Mouse (Mus musculus) myocyte (in vitro differentiated cells): ENCODE results near the gene Crebbp.

Source experiments
- CEBPB ChIP-seq: IDR thresholded peaks from 2 replicates; pipeline ENCODE4 v1.6.1; 2011; ENCODE audit warnings: mild to moderate bottlenecking, moderate library complexity; ENCODE audit not compliant: poor library complexity, insufficient read depth, severe bottlenecking
- E2F4 ChIP-seq: IDR thresholded peaks from one replicate; pipeline ENCODE4 v1.6.1; 2011; ENCODE audit warnings: mild to moderate bottlenecking, control low read depth, moderate library complexity; ENCODE audit not compliant: insufficient read depth
- MAX ChIP-seq: IDR thresholded peaks from one replicate; pipeline ENCODE4 v1.6.1; 2011; ENCODE audit warnings: low read depth, mild to moderate bottlenecking, control low read depth
- MYOD1 ChIP-seq, 3 experiments: IDR thresholded peaks; one replicate each; pipeline ENCODE4 v1.6.1; 2011; ENCODE audit warnings: control low read depth in 2 of 3, low read depth in 2 of 3, mild to moderate bottlenecking in 2 of 3, moderate library complexity in 1 of 3; ENCODE audit not compliant: insufficient read length in 2 of 3, control insufficient read depth in 1 of 3
- MYOG ChIP-seq, 3 experiments: IDR thresholded peaks; one replicate each; pipeline ENCODE4 v1.6.1; 2011; ENCODE audit warnings: control low read depth in 2 of 3, low read depth in 2 of 3, mild to moderate bottlenecking in 2 of 3; ENCODE audit not compliant: insufficient read length in 2 of 3, control insufficient read depth in 1 of 3, insufficient read depth in 1 of 3
- POLR2A ChIP-seq: IDR thresholded peaks from one replicate; pipeline ENCODE4 v1.6.1; 2011; ENCODE audit warnings: low read depth, mild to moderate bottlenecking, control low read depth, moderate library complexity; ENCODE audit not compliant: insufficient read length
- REST ChIP-seq: IDR thresholded peaks from one replicate; pipeline ENCODE4 v1.6.1; 2011; ENCODE audit warnings: mild to moderate bottlenecking, control low read depth, moderate library complexity; ENCODE audit not compliant: insufficient read depth, insufficient read length
- TCF12 ChIP-seq: IDR thresholded peaks from one replicate; pipeline ENCODE4 v1.6.1; 2011; ENCODE audit warnings: mild to moderate bottlenecking, control low read depth; ENCODE audit not compliant: poor library complexity, insufficient read depth, severe bottlenecking
- USF1 ChIP-seq: IDR thresholded peaks from one replicate; pipeline ENCODE4 v1.6.1; 2011; ENCODE audit warnings: low read depth, mild to moderate bottlenecking, control low read depth, moderate library complexity

- TF ChIP-seq POLR2A (no peak), MYOD1 (IDR thresholded peaks at IDR 0.05; ENCODE audit: control insufficient read depth in 1 of 3, insufficient read length in 2 of 3, low read depth in 2 of 3) (no peak), E2F4 (no peak), MYOG (IDR thresholded peaks at IDR 0.05; ENCODE audit: control insufficient read depth in 1 of 3, insufficient read depth in 1 of 3, insufficient read length in 2 of 3, low read depth in 2 of 3) (no peak), TCF12 (no peak), MAX (no peak), CEBPB (no peak), USF1 (no peak), REST (no peak)
Observed at GRCm38 (mm10) chr16:4190166-4190565, 23.6 kb downstream of the Crebbp start.
